Mouse (Mus musculus): ENCODE results near the gene Cyp27a1. TPM values are rescaled to one million over a fixed set of nuclear protein-coding genes. Genes with fewer than 3 reads are reported as not detected.

The Cyp27a1 gene
- total RNA-seq, 1 experiment: 1.1 TPM

DNA sequence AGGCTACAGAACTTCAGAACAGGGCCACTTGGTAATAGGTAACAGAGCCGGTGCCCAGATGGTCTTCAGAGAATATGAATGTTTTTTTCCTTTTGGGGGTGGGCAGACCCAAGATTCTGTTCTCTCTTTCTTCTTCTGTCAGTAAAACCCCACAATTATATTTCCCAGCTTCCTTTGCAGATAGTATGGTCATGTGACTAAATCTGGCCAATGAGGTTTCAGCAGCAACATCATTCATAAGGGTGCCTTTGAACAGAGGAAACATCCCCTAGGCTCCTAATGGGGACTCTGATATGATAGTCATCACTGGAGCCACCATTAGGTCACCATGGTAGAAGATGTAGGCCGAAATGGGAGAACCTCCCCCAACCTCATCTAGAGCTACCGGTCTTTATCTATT lies 39.5 kb downstream of the Cyp27a1 start:
- Histone ChIP-seq H3K27ac (ENCODE audit: insufficient read depth, low read depth, low read length, poor library complexity, severe bottlenecking) (no peak overlapping the region), H3K9ac (ENCODE audit: insufficient read depth, low read depth, low read length, poor library complexity, severe bottlenecking) (no peak overlapping the region), H3K36me3 (ENCODE audit: control insufficient read depth, insufficient read depth, low read length, poor library complexity, severe bottlenecking) (no peaks in the 10 kb centered on the region), H3K4me1 (ENCODE audit: control insufficient read depth in 2 of 2, insufficient read depth in 2 of 2, low read length in 2 of 2, poor library complexity in 1 of 2) (peaks cover 0 to 9% of the 10 kb centered on the region in 2 experiments; a peak in 1 of 4 replicates), H3K4me3 (ENCODE audit: insufficient read depth in 1 of 2, low read depth in 1 of 2, low read length in 2 of 2, poor library complexity in 1 of 2, severe bottlenecking in 1 of 2) (no peak overlapping the region), H3K9me3 (ENCODE audit: control insufficient read depth, insufficient read depth, low read depth, low read length) (no peaks in the 10 kb centered on the region)
- in situ Hi-C loops (cut with MboI; ENCODE audit: low sequenced_read_pairs in 2 of 2, unreplicated experiment in 2 of 2): no loop called here
- TF ChIP-seq CHD2 (IDR thresholded peaks at IDR 0.05; ENCODE audit: low read depth, low read length) (no peak), ZC3H11A (IDR thresholded peaks at IDR 0.05; ENCODE audit: borderline replicate concordance, low read depth, low read length) (no peak), HCFC1 (IDR thresholded peaks at IDR 0.05; ENCODE audit: borderline replicate concordance, insufficient read depth, low read length) (no peak), ZNF384 (IDR thresholded peaks at IDR 0.05; ENCODE audit: low read depth, low read length) (no peak), MAFK (IDR thresholded peaks at IDR 0.05; ENCODE audit: insufficient read depth, low read depth, low read length) (no peak)
- DNase-seq (ENCODE audit: low read depth, low spot score): no peak

DNA sequence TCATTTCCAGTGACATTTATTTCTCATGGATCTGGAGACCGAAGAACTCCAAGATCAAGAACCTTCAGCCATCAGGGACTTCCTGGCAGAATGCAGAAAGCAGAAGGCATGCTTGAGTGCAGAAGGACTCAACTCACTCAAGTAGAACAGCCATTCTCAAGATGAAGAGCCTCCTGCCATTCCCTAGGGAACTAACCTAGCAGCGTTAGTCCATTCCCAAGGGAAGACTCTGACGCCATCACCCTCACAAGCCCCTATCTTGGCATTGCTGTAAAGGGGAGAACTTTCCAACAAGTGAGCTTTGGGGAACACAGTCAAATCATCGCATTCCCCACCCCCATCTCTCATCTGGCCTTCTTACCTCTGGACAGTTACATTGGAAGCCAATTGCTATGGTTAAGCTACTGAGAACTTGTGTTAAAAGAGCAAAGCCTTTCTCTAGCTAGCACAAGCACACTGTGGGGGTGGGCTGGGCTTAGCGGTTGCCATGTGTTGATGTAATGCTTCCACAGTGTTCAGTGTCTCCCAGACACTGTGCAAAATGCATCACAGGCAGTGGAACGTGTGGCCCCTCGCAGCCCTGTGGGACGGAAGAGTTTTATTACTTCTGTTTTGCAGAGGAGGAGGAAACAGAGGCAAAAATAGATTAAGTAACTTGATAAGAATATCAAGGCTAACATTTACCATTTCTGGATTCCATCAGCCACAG lies 40.0 kb downstream of the Cyp27a1 start:
- in situ Hi-C loops (cut with MboI; ENCODE audit: low sequenced_read_pairs in 2 of 2, unreplicated experiment in 2 of 2): no loop called here
- Histone ChIP-seq H3K9me3 (ENCODE audit: control insufficient read depth, insufficient read depth, low read depth, low read length) (no peaks in the 10 kb centered on the region), H3K27ac (ENCODE audit: insufficient read depth, low read depth, low read length, poor library complexity, severe bottlenecking) (no peak overlapping the region), H3K9ac (ENCODE audit: insufficient read depth, low read depth, low read length, poor library complexity, severe bottlenecking) (no peak overlapping the region), H3K36me3 (ENCODE audit: control insufficient read depth, insufficient read depth, low read length, poor library complexity, severe bottlenecking) (no peaks in the 10 kb centered on the region), H3K4me1 (ENCODE audit: control insufficient read depth in 2 of 2, insufficient read depth in 2 of 2, low read length in 2 of 2, poor library complexity in 1 of 2) (peaks cover 0 to 9% of the 10 kb centered on the region in 2 experiments; a peak in 1 of 4 replicates), H3K4me3 (ENCODE audit: insufficient read depth in 1 of 2, low read depth in 1 of 2, low read length in 2 of 2, poor library complexity in 1 of 2, severe bottlenecking in 1 of 2) (no peak overlapping the region)
- no peak for TF ChIP-seq HCFC1 (IDR thresholded peaks at IDR 0.05; ENCODE audit: borderline replicate concordance, insufficient read depth, low read length)
- TF ChIP-seq ZC3H11A (IDR thresholded peaks at IDR 0.05; ENCODE audit: borderline replicate concordance, low read depth, low read length): no peak
- no peak for TF ChIP-seq CHD2 (IDR thresholded peaks at IDR 0.05; ENCODE audit: low read depth, low read length)
- no peak for TF ChIP-seq MAFK (IDR thresholded peaks at IDR 0.05; ENCODE audit: insufficient read depth, low read depth, low read length)
- TF ChIP-seq ZNF384 (IDR thresholded peaks at IDR 0.05; ENCODE audit: low read depth, low read length): no peak
- DNase-seq (ENCODE audit: low read depth, low spot score): no peak

DNA sequence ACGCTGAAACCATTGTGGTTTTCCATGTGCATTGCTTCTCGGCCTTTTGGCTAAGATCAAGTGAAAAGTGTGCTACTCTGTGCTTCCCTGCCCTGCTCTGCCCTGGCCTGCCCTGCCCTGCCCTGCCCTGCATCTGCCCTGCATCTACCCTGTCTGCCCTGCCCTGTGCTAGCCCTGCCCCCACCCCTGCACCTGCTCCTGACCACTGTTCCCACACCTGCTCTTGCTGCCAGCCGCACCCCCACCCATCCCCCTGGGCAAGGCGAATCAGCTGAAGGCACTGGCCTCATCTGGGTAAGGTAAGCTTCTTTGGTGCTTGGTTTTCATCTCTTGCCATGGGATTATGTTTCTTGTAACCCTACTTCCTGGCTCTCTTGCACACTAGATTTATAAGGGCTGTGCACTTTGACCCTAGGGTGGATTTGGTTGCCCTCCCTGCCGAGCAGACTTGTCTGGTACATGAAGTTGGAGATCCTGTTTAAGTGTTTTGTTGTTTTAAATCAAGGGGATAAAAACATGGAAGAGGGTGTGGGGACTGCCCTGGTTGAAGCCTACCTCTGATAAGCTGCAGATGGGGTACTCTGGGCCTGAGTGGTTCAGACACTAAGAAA lies 40.9 kb downstream of the Cyp27a1 start:
- in situ Hi-C loops (cut with MboI; ENCODE audit: low sequenced_read_pairs in 2 of 2, unreplicated experiment in 2 of 2): no loop called here
- TF ChIP-seq HCFC1 (IDR thresholded peaks at IDR 0.05; ENCODE audit: borderline replicate concordance, insufficient read depth, low read length): no peak
- TF ChIP-seq MAFK (IDR thresholded peaks at IDR 0.05; ENCODE audit: insufficient read depth, low read depth, low read length): no peak
- TF ChIP-seq CHD2 (IDR thresholded peaks at IDR 0.05; ENCODE audit: low read depth, low read length): no peak
- TF ChIP-seq ZNF384 (IDR thresholded peaks at IDR 0.05; ENCODE audit: low read depth, low read length): no peak
- no peak for TF ChIP-seq ZC3H11A (IDR thresholded peaks at IDR 0.05; ENCODE audit: borderline replicate concordance, low read depth, low read length)
- no peaks in the 10 kb centered on the region for H3K9me3 ChIP-seq (ENCODE audit: control insufficient read depth, insufficient read depth, low read depth, low read length)
- peaks cover 0 to 6% of the 10 kb centered on the region in 2 experiments; a peak in 1 of 4 replicates for H3K4me1 ChIP-seq (ENCODE audit: control insufficient read depth in 2 of 2, insufficient read depth in 2 of 2, low read length in 2 of 2, poor library complexity in 1 of 2)
- no peaks in the 10 kb centered on the region for H3K36me3 ChIP-seq (ENCODE audit: control insufficient read depth, insufficient read depth, low read length, poor library complexity, severe bottlenecking)
- H3K27ac ChIP-seq (ENCODE audit: insufficient read depth, low read depth, low read length, poor library complexity, severe bottlenecking): no peak overlapping the region; the same call in 1 of the 2 replicates
- no peak for DNase-seq (ENCODE audit: low read depth, low spot score)
- H3K4me3 ChIP-seq (ENCODE audit: insufficient read depth in 1 of 2, low read depth in 1 of 2, low read length in 2 of 2, poor library complexity in 1 of 2, severe bottlenecking in 1 of 2): no peak overlapping the region
- H3K9ac ChIP-seq (ENCODE audit: insufficient read depth, low read depth, low read length, poor library complexity, severe bottlenecking): no peak overlapping the region

DNA sequence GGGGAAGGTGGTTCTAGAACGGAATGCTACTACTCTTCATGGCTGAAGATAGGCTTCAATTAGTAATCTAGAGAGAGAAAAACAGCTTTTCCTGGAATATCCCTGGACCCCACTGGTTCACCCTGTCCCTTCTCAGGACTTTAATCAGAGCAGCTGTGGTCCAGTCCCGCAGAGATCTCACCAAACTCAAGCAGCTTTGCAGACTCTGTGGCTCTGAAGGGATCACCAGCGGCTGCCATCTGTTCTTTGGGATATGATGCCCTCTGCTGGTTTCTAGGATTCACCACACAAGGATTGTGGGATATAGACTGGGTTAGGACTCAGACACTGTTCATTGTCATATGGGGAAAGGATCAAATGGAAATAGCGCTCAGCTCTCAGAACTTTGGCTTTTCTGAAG lies 46.4 kb downstream of the Cyp27a1 start:
- no peaks in the 10 kb centered on the region for H3K36me3 ChIP-seq (ENCODE audit: control insufficient read depth, insufficient read depth, low read length, poor library complexity, severe bottlenecking)
- no peak overlapping the region for H3K27ac ChIP-seq (ENCODE audit: insufficient read depth, low read depth, low read length, poor library complexity, severe bottlenecking)
- H3K4me1 ChIP-seq (ENCODE audit: control insufficient read depth in 2 of 2, insufficient read depth in 2 of 2, low read length in 2 of 2, poor library complexity in 1 of 2): peaks cover 0 to under 1% of the 10 kb centered on the region in 2 experiments; a peak in 1 of 4 replicates
- TF ChIP-seq ZC3H11A (IDR thresholded peaks at IDR 0.05; ENCODE audit: borderline replicate concordance, low read depth, low read length) (peak; percentile 61; the same call in 1 of the 2 replicates), ZNF384 (IDR thresholded peaks at IDR 0.05; ENCODE audit: low read depth, low read length) (no peak)
- H3K9ac ChIP-seq (ENCODE audit: insufficient read depth, low read depth, low read length, poor library complexity, severe bottlenecking): no peak overlapping the region
- DNase-seq (ENCODE audit: low read depth, low spot score): no peak
- H3K9me3 ChIP-seq (ENCODE audit: control insufficient read depth, insufficient read depth, low read depth, low read length): no peaks in the 10 kb centered on the region
- in situ Hi-C loops (cut with MboI; ENCODE audit: low sequenced_read_pairs in 2 of 2, unreplicated experiment in 2 of 2): no loop called here
- H3K4me3 ChIP-seq (ENCODE audit: insufficient read depth in 1 of 2, low read depth in 1 of 2, low read length in 2 of 2, poor library complexity in 1 of 2, severe bottlenecking in 1 of 2): no peak overlapping the region

All from ES-E14 (cell line).